Mouse (Mus musculus) left cerebral cortex, postnatal 36 days (tissue): ENCODE measurements around the gene Sash1. TPM values are rescaled to one million over a fixed set of nuclear protein-coding genes. Genes with fewer than 3 reads are reported as not detected.

Experiments
- DNase-seq, 2 experiments: peaks; one replicate each; pipeline ENCODE4 v3.0.0; 2021 to 2022; ENCODE audit warnings: low spot score in 2 of 2, mixed read lengths in 1 of 2
- intact Hi-C: fragments of 180-260 bp; cut with DNase I; formaldehyde crosslinking; loops from one replicate; pipeline ENCODE4 v1.15.1; 2025
- total RNA-seq, 2 experiments: library from RNA; stranded (reverse); gene quantifications; 2 replicates each; pipeline ENCODE4 v1.2.3; 2021

Sash1 gene
- total RNA-seq, 2 experiments from 2014 or later, result 47.9 to 50.6 TPM

GRCm38 (mm10) chr10:8807581-8807980 is 78.3 kb downstream of the Sash1 start:
- no peak for DNase-seq
- intact Hi-C loops, result no loop called here

GRCm38 (mm10) chr10:8805402-8805801 is 80.5 kb downstream of the Sash1 start:
- no peak for DNase-seq

GRCm38 (mm10) chr10:8804292-8804691 is 81.6 kb downstream of the Sash1 start:
- intact Hi-C loops, result loop anchor here (5.0 kb wide), 1 partner anchor 83 kb away; the partner anchor contains the start of gene Sash1
- DNase-seq, result peak; percentile 10 to 28

More at GRCm38 (mm10) chr10:8805402-8805801, 80.5 kb downstream of the Sash1 start:
- intact Hi-C loops, result no loop called here

GRCm38 (mm10) chr10:8801719-8802347 is 84.0 kb downstream of the Sash1 start:
- intact Hi-C loops, result loop anchor here (5.0 kb wide), 1 partner anchor 85 kb away; the partner anchor contains the start of gene Sash1

GRCm38 (mm10) chr10:8801139-8801613 is 84.7 kb downstream of the Sash1 start:
- intact Hi-C loops, result loop anchor here (5.0 kb wide), 1 partner anchor 86 kb away; the partner anchor contains the start of gene Sash1
- peak; percentile 54 to 57 for DNase-seq

More at GRCm38 (mm10) chr10:8801719-8802347, 84.0 kb downstream of the Sash1 start:
- no peak for DNase-seq

- intact Hi-C loops, result no loop called here
- DNase-seq, result no peak
Observed at GRCm38 (mm10) chr10:8797826-8798225, 88.0 kb downstream of the Sash1 start.

- intact Hi-C loops, result loop anchor here (2.0 kb wide), 1 partner anchor 53 kb away; no protein-coding TSS in a partner anchor
- DNase-seq, result peak; percentile 58 to 71
Observed at GRCm38 (mm10) chr10:8795336-8795735, 90.5 kb downstream of the Sash1 start.

GRCm38 (mm10) chr10:8792412-8792811 is 93.5 kb downstream of the Sash1 start:
- DNase-seq, result peak; percentile 62 to 72
- intact Hi-C loops, result loop anchor here (5.0 kb wide), 1 partner anchor 885 kb away; the partner anchor contains the start of gene Samd5

- no peak for DNase-seq
- intact Hi-C loops, result no loop called here
Observed at GRCm38 (mm10) chr10:8789096-8789495, 96.8 kb downstream of the Sash1 start.

- DNase-seq, result no peak
- intact Hi-C loops, result no loop called here
Observed at GRCm38 (mm10) chr10:8787221-8787620, 98.6 kb downstream of the Sash1 start.

GRCm38 (mm10) chr10:8785451-8786145 is 100.3 kb downstream of the Sash1 start:
- DNase-seq, result no peak
- intact Hi-C loops, result no loop called here

GRCm38 (mm10) chr10:8781876-8782372 is 103.9 kb downstream of the Sash1 start:
- intact Hi-C loops, result no loop called here
- no peak for DNase-seq

GRCm38 (mm10) chr10:8779842-8780241 is 106.0 kb downstream of the Sash1 start:
- DNase-seq, result no peak
- intact Hi-C loops, result loop anchor here (5.0 kb wide), 1 partner anchor 38 kb away; no protein-coding TSS in a partner anchor

- intact Hi-C loops, result loop anchor here (5.0 kb wide), 1 partner anchor 37 kb away; no protein-coding TSS in a partner anchor
- no peak for DNase-seq
Observed at GRCm38 (mm10) chr10:8778845-8779244, 107.0 kb downstream of the Sash1 start.

- no peak for DNase-seq
- intact Hi-C loops, result loop anchor here (5.0 kb wide), 1 partner anchor 35 kb away; no protein-coding TSS in a partner anchor
Observed at GRCm38 (mm10) chr10:8777552-8778253, 108.2 kb downstream of the Sash1 start.

GRCm38 (mm10) chr10:8776791-8777190 is 109.1 kb downstream of the Sash1 start:
- no peak for DNase-seq
- intact Hi-C loops, result loop anchor here (5.0 kb wide), 1 partner anchor 34 kb away; no protein-coding TSS in a partner anchor

- intact Hi-C loops, result loop anchor here (5.0 kb wide), 1 partner anchor 33 kb away; no protein-coding TSS in a partner anchor
- no peak for DNase-seq
Observed at GRCm38 (mm10) chr10:8775794-8776193, 110.1 kb downstream of the Sash1 start.

- no peak for DNase-seq
- intact Hi-C loops, result no loop called here
Observed at GRCm38 (mm10) chr10:8772464-8773209, 113.2 kb downstream of the Sash1 start.
